Mouse (Mus musculus) hindbrain, embryonic 10.5 days (tissue): ENCODE data around the gene Dnase1. TPM values are rescaled to one million over a fixed set of nuclear protein-coding genes. Genes with fewer than 3 reads are reported as not detected.

Source experiments
- DNase-seq: peaks from one replicate; pipeline ENCODE4 v3.0.0-alpha.2; 2017; ENCODE audit warnings: low spot score
- H3K27ac ChIP-seq: fragments of 300-500 bp; sonication (generic); 2 replicates; pipeline ENCODE4 v1.5.1; 2016; ENCODE audit warnings: mild to moderate bottlenecking, moderate library complexity
- H3K27me3 ChIP-seq: fragments of 300-500 bp; sonication (generic); 2 replicates; pipeline ENCODE4 v1.6.1; 2016; ENCODE audit warnings: mild to moderate bottlenecking; ENCODE audit not compliant: poor library complexity, insufficient read depth, severe bottlenecking
- H3K36me3 ChIP-seq: fragments of 300-500 bp; sonication (generic); 2 replicates; pipeline ENCODE4 v1.6.1; 2016; ENCODE audit warnings: mild to moderate bottlenecking, moderate library complexity
- H3K4me1 ChIP-seq: fragments of 300-500 bp; sonication (generic); replicated peaks from 2 replicates; pipeline ENCODE4 v1.6.1; 2016; ENCODE audit warnings: mild to moderate bottlenecking
- H3K4me3 ChIP-seq: fragments of 300-500 bp; sonication (generic); 2 replicates; pipeline ENCODE4 v1.5.1; 2016; ENCODE audit warnings: mild to moderate bottlenecking, moderate library complexity
- H3K9me3 ChIP-seq: fragments of 300-500 bp; sonication (generic); 2 replicates; pipeline ENCODE4 v1.6.1; 2016; ENCODE audit warnings: mild to moderate bottlenecking, moderate library complexity
- WGBS: fragments of 180-500 bp; shearing (Covaris S2); methylation state at CpG from one replicate; pipeline ENCODE4 v1.1.7; 2016; 5-methylcytosine and 5-hydroxymethylcytosine counted together
- polyA plus RNA-seq: library from polyadenylated mRNA; unstranded; fragments of >200 nt; fragmentation: Nextera tagmentation; extraction: Ambion mirVana; gene quantifications from 2 replicates; pipeline ENCODE4 v1.2.1, GENCODE M21; 2016

The Dnase1 gene
- polyA plus RNA-seq, 1 experiment from 2014 or later = 5.9 TPM

GRCm38 (mm10) chr16:4030501-4030900 lies 6.2 kb upstream of the Dnase1 start:
- WGBS = 95% methylated on average over 10 of the region's 10 CpGs
- no peak overlapping the region for H3K4me3 ChIP-seq
- no peak overlapping the region for H3K27ac ChIP-seq
- H3K36me3 ChIP-seq = no peaks in the 10 kb centered on the region
- no peak for DNase-seq
- no peaks in the 10 kb centered on the region for H3K4me1 ChIP-seq
- H3K27me3 ChIP-seq = no peaks in the 10 kb centered on the region
- H3K9me3 ChIP-seq = peaks cover 7% of the 10 kb centered on the region; the same call in 1 of the 2 replicates

DNA sequence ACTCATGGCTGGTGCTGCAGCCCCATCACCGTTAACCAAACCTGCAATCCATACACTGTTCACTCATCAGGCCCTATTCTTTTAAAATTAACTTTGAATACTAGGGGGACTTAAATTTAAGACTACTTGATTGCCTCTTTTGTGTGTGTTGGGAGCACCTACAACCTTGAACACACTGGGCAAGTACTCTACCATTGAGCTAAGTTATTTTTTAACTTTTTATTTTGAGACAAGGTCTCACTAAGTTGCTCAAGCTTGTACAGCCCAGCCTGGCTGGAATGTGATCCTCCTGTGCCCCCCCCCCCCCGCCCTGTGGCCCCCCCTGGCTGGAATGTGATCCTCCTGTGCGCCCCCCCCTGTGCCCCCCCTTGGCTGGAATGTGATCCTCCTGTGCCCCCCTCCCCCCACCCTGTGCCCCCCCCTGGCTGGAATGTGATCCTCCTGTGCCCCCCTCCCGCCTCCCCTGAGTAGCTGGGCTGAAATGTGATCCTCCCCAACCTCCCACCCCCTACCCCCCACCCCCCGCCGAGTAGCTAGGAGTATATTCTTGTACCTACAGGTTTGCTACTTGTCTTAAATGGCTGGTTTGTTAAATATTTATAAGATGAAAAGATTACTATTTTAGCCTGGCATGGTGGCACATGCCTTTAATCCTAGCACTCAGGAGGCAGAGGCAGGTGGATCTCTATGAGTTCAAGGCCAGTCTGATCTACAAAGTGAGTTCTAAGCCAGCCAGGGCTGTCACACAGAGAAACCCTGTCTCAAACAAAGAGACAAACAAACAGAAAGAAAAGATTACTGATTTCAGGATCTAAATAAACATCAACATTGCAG lies 5.1 kb upstream of the Dnase1 start:
- WGBS = 64% methylated on average over 6 of the region's 6 CpGs
- peaks cover 5% of the 10 kb centered on the region for H3K36me3 ChIP-seq
- peaks cover 7% of the 10 kb centered on the region; the same call in 1 of the 2 replicates for H3K9me3 ChIP-seq
- no peaks in the 10 kb centered on the region for H3K4me1 ChIP-seq
- no peak for DNase-seq
- H3K4me3 ChIP-seq = no peak overlapping the region
- H3K27ac ChIP-seq = no peak overlapping the region
- no peaks in the 10 kb centered on the region for H3K27me3 ChIP-seq

- Histone ChIP-seq H3K9me3 (peaks cover 7% of the 10 kb centered on the region; the same call in 1 of the 2 replicates), H3K4me1 (no peaks in the 10 kb centered on the region), H3K4me3 (no peak overlapping the region), H3K27ac (no peak overlapping the region), H3K36me3 (peaks cover 12% of the 10 kb centered on the region), H3K27me3 (no peaks in the 10 kb centered on the region)
- 91% methylated on average over 6 of the region's 6 CpGs for WGBS
- DNase-seq = no peak
Observed at GRCm38 (mm10) chr16:4032341-4032748, 4.4 kb upstream of the Dnase1 start.

DNA sequence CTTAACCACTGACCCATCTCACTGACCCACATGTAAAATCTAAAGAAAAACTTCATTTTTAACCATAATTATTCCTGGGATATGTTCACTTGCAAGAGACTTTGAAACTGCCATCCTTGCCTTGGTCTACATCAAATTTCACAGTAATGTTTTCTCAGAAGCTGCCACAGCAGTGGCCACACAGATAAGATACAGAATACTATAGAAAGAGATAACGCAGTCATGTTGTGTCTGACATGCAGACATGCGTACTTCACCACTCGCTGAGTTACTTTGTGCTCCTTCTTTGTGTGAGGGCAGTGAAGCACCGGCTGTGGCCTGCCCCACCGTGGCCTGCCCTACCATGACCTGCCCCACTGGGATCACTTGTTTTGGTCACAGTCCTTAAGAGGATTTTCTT lies 2.8 kb upstream of the Dnase1 start:
- 59% methylated on average over 5 of the region's 5 CpGs for WGBS
- peaks cover 28% of the 10 kb centered on the region for H3K36me3 ChIP-seq
- no peak for DNase-seq
- H3K27me3 ChIP-seq = no peaks in the 10 kb centered on the region
- no peak overlapping the region for H3K27ac ChIP-seq
- no peak overlapping the region for H3K4me3 ChIP-seq
- no peaks in the 10 kb centered on the region for H3K9me3 ChIP-seq
- H3K4me1 ChIP-seq = no peaks in the 10 kb centered on the region

GRCm38 (mm10) chr16:4034476-4034875 lies 2.3 kb upstream of the Dnase1 start:
- Histone ChIP-seq H3K27me3 (no peaks in the 10 kb centered on the region), H3K36me3 (peaks cover 33% of the 10 kb centered on the region), H3K9me3 (no peaks in the 10 kb centered on the region), H3K4me3 (no peak overlapping the region), H3K4me1 (no peaks in the 10 kb centered on the region), H3K27ac (no peak overlapping the region)
- DNase-seq = no peak
- 81% methylated on average over 3 of the region's 3 CpGs for WGBS

DNA sequence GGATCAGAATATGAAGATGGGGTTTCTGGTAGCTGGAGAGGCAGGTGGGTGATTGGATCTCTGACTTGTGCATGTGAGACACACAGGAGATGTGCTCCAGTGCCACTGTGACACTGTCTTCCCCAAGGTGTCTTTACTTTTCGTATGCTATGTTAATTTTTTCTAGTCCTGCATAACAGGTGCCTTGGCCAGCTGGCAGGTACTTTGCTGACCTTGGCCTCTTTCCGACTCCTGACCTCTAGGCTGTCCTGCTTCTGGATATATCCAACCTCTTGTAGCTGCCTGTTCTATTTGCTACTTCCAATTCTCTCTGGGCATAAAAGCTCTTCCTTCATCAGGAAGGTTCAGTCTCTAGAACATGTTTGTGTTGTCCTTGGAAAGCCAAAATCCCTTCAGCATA lies 1.2 kb upstream of the Dnase1 start:
- no peak for DNase-seq
- Histone ChIP-seq H3K9me3 (no peaks in the 10 kb centered on the region), H3K27ac (no peak overlapping the region), H3K36me3 (peaks cover 44% of the 10 kb centered on the region), H3K27me3 (no peaks in the 10 kb centered on the region), H3K4me3 (no peak overlapping the region), H3K4me1 (no peaks in the 10 kb centered on the region)
- WGBS = 88% methylated on average over 2 of the region's 2 CpGs

DNA sequence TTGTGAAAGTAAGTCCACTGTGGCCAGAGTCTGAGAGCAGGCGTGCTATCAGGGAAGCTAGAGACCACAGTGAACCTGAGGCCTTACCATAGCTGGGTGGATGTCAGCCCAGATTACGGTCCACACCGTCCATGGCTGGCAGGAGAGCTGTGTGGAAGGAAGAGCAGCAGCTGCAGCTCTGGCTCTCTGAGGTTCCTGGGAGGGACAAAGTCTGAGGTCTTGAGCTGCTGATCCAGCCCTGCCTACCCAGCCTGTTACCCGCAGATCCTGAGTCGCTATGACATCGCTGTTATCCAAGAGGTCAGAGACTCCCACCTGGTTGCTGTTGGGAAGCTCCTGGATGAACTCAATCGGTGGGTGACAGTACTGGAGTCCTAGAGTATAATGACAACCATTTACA lies 948 bp downstream of the Dnase1 start:
- peaks cover 65% of the 10 kb centered on the region for H3K36me3 ChIP-seq
- H3K4me1 ChIP-seq = no peaks in the 10 kb centered on the region
- no peaks in the 10 kb centered on the region for H3K27me3 ChIP-seq
- H3K27ac ChIP-seq = no peak overlapping the region
- 94% methylated on average over 7 of the region's 7 CpGs for WGBS
- H3K4me3 ChIP-seq = no peak overlapping the region
- no peak for DNase-seq
- no peaks in the 10 kb centered on the region for H3K9me3 ChIP-seq

DNA sequence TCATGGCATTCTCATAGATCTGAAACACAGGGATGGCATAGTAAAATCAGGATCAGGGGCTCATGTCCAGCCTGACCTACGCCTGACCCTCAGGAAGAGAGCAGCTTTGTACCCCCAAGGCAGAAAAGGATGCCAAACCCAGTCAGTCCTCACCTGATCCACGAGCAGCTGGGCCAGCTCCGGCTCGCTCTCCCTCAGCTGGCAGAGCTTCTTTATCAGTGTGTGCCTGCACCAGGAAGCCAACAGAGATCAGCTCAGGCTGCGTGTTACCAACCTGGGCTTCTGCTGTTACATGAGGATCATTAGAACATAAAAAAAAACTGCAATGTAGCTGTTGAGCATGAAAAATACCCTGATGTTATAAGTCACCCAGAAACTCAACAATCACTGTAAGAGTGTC lies 3.5 kb downstream of the Dnase1 start:
- DNase-seq = no peak
- no peaks in the 10 kb centered on the region for H3K9me3 ChIP-seq
- H3K4me3 ChIP-seq = no peak overlapping the region
- no peaks in the 10 kb centered on the region for H3K27me3 ChIP-seq
- H3K27ac ChIP-seq = no peak overlapping the region
- 93% methylated on average over 5 of the region's 5 CpGs for WGBS
- no peaks in the 10 kb centered on the region for H3K4me1 ChIP-seq
- peaks cover 90% of the 10 kb centered on the region for H3K36me3 ChIP-seq

DNA sequence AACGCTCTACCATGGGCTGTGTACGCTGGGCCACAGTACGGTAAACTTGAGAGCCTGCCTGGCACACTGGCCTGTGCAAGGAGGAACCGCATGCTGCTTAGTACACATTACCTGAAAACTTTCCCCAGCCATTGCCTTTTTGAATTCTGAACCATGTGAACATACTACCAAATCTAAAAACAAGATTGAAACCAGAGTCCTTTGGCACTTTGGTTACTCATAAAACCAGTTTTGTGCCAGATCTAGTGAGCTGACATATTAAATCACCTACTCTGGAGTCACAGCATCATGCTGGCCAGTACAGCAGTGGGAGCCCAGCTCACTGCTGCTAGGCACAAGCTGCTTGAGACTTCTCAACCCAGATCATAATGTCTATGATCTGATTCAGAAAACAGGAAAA lies 4.9 kb downstream of the Dnase1 start:
- Histone ChIP-seq H3K4me3 (no peak overlapping the region), H3K4me1 (no peaks in the 10 kb centered on the region), H3K27me3 (no peaks in the 10 kb centered on the region), H3K9me3 (no peaks in the 10 kb centered on the region), H3K36me3 (peaks cover 100% of the 10 kb centered on the region), H3K27ac (no peak overlapping the region)
- no peak for DNase-seq
- WGBS = 94% methylated on average over 4 of the region's 4 CpGs

- no peaks in the 10 kb centered on the region for H3K27me3 ChIP-seq
- H3K36me3 ChIP-seq = peaks cover 100% of the 10 kb centered on the region
Observed at GRCm38 (mm10) chr16:4044093-4044492, 7.4 kb downstream of the Dnase1 start.

GRCm38 (mm10) chr16:4045524-4045923 lies 8.8 kb downstream of the Dnase1 start:
- WGBS = 93% methylated on average over 4 of the region's 4 CpGs
- no peak for DNase-seq
- H3K36me3 ChIP-seq = peaks cover 100% of the 10 kb centered on the region

More at GRCm38 (mm10) chr16:4044093-4044492, 7.4 kb downstream of the Dnase1 start:
- WGBS = 92% methylated on average over 2 of the region's 2 CpGs
- no peak overlapping the region for H3K27ac ChIP-seq
- H3K4me3 ChIP-seq = no peak overlapping the region
- no peak for DNase-seq
- H3K4me1 ChIP-seq = no peaks in the 10 kb centered on the region
- no peaks in the 10 kb centered on the region for H3K9me3 ChIP-seq

DNA sequence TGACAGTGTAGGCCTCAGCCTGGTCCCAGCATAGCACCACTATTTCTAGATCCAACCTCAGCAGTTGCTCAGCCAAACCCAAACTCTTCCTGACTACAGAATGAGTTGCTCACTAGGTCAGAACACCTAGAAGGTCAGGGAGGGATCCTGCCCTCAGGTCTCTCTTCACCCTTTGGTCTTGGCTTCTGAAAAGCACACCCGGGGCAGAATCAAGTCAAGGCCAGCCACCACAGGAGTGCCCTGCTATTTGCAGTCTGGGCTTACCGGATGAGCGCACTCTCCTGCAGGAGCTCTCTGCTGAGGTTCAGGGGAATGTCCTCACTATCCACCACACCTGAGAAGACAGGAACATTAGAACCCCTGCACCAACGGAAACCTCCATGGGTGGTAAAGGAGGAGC lies 15.9 kb downstream of the Dnase1 start:
- 93% methylated on average over 4 of the region's 4 CpGs for WGBS
- Histone ChIP-seq H3K27ac (no peak overlapping the region), H3K27me3 (no peaks in the 10 kb centered on the region), H3K9me3 (no peaks in the 10 kb centered on the region), H3K36me3 (peaks cover 95% of the 10 kb centered on the region), H3K4me3 (no peak overlapping the region), H3K4me1 (no peaks in the 10 kb centered on the region)
- DNase-seq = no peak

More at GRCm38 (mm10) chr16:4045524-4045923, 8.8 kb downstream of the Dnase1 start:
- no peaks in the 10 kb centered on the region for H3K4me1 ChIP-seq
- H3K27ac ChIP-seq = no peak overlapping the region
- no peaks in the 10 kb centered on the region for H3K27me3 ChIP-seq
- H3K9me3 ChIP-seq = no peaks in the 10 kb centered on the region
- H3K4me3 ChIP-seq = no peak overlapping the region

DNA sequence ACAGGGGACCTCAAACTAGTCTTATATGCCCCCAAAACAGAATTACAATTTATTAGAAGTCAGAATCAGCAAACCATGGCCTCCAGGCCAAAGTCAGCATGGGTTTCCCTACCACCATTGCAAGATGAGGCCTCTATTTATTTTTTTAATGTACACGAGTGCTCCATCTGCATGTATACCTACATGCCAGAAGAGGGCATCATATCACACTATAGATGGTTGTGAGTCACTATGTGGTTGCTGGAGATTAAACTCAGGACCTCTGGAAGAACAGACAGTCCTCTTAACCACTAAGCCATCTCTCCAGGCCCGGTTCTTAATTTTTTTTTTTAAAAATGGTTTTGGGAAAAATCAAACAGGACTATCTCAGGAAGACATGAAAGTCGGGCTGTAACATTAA lies 17.1 kb downstream of the Dnase1 start:
- peaks cover 95% of the 10 kb centered on the region for H3K36me3 ChIP-seq
- 87% methylated on average over 3 of the region's 3 CpGs for WGBS
- no peaks in the 10 kb centered on the region for H3K4me1 ChIP-seq
- DNase-seq = no peak
- H3K9me3 ChIP-seq = no peaks in the 10 kb centered on the region
- no peaks in the 10 kb centered on the region for H3K27me3 ChIP-seq
- H3K4me3 ChIP-seq = no peak overlapping the region
- H3K27ac ChIP-seq = no peak overlapping the region
